Mouse (Mus musculus) liver (tissue): Measurements from ENCODE around the gene Abl2.
"Not testable (repeated sequence)": the region's sequence is repeated elsewhere in the genome, so short reads cannot be mapped to it uniquely, and the experiment has no call there.

ENCODE experiments used
- DNase-seq: peaks from one replicate; pipeline ENCODE4 v3.0.0-alpha.2; 2020; ENCODE audit warnings: mixed read lengths

The Abl2 gene

GRCm38 (mm10) chr1:156558024-156558930 is at the start of gene Abl2:
Gene Abl2, plus strand, starts transcription at chr1:156558786.
- peak; percentile 94 for DNase-seq

- no peak for DNase-seq
Measured at GRCm38 (mm10) chr1:156520136-156520780, 38.3 kb upstream of the Abl2 start.

DNA sequence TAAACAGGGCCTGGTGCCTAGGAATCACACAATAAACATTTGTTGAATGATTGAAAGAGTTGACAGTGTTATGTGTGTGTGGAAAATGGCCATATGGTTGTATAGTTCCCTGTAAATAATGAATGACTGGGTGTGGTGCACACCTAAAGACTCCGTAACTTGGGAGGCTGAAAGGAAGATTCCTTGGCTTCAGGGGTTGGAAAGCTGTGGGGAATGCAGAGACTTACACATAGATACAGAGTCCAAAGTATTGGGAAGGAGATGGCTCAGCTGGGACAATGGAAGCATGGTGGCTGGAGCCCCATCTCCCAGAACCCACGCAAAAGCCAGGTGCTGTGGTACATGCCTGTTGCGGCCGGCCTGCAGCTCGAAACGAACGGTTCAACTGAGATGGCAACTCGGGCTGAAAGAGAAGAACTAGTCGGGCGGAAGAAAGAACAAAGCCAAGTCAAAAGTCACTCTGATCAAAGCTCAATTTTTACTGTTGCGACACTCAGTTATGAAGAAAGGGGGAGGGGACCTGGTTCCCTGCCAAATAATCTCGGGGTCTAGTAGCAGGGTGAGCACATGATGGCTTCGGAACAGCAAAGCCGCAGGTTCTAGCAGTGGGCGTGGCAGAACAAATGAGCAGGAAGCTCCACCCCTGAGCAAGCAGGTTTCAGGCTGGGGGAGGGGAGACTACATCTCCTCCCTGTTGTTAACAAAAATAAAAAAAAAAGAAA is 36.6 kb upstream of the Abl2 start:
- peak; percentile 16 for DNase-seq

GRCm38 (mm10) chr1:156523842-156524241 is 34.7 kb upstream of the Abl2 start, which contains the start of gene Gm10031:
Gene Gm10031, plus strand, starts transcription at chr1:156524012.
- not testable (repeated sequence) for DNase-seq

DNA sequence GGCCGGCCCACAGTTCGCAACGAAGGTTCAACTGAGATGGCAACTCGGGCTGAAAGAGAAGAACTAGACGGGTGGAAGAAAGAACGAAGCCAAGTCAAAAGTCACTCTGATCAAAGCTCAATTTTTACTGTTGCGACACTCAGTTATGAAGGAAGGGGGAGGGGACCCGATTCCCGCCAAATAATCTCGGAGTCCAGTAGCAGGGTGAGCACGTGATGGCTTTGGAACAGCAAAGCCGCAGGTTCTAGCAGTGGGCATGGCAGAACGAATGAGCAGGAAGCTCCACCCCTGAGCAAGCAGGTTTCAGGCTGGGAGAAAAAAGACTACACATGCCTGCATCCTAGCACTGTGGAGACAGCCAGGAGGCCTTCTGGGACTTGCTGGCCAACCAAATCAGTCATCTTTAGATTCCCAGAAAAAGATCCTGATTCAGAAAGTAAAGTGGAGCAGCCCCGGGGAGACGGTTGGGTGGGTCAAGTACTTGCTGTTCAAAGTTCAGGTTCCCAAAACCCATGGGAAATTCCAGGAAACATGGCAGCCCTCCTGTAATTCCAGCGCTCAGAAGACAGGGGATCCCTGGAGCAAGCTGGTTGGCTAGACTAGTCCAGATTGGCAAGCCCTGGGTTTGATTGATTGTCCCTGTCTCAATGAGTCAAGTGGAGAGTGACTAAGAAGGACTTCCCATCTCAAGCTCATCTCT is 26.0 kb upstream of the Abl2 start:
- not testable (repeated sequence) for DNase-seq

GRCm38 (mm10) chr1:156533483-156533882 is 25.1 kb upstream of the Abl2 start:
- DNase-seq, result no peak

GRCm38 (mm10) chr1:156533911-156534310 is 24.7 kb upstream of the Abl2 start:
- DNase-seq, result no peak

- DNase-seq, result no peak
Measured at GRCm38 (mm10) chr1:156537031-156537430, 21.6 kb upstream of the Abl2 start.

DNA sequence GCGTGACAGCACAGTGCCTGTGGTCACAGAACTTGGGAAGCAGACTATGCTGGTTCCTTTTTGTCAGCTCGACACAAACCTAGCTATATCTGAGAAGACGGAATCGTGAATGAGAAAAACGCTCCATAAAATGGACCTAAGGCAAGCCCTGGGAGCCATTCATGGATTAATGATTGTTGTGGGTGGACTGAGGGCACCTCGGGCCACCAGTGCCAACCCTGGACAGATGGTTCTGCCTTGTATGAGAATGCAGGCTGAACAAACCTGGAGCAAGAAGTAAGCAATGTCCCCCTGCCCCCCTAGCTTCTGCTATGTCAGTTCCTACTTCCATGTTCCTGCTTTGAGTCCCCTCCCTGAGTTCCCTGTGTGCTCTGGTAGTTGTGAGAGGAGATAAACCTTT is 20.9 kb upstream of the Abl2 start:
- DNase-seq, result no peak

DNA sequence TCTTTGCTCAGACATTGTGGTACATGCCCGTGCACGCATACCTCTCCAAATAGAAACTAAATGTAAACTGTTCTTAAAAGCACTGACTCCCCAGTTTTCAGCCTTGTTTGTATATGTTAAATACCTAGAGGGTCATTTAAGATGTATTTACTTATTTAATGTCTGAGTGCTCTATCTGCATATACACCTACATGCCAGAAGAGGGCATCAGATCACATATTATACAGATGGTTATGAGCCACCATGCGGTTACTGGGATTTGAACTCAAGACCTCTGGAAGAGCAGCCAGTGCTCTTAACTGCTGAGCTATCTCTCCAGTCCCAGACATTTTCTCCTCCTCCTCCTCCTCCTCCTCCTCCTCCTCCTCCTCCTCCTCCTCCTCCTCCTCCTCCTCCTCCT is 20.2 kb upstream of the Abl2 start:
- no peak for DNase-seq

- DNase-seq, result no peak
Measured at GRCm38 (mm10) chr1:156539787-156540560, 18.6 kb upstream of the Abl2 start.

GRCm38 (mm10) chr1:156543999-156544398 is 14.6 kb upstream of the Abl2 start:
- no peak for DNase-seq

- peak; percentile 66 for DNase-seq
Measured at GRCm38 (mm10) chr1:156558950-156559640, 509 bp downstream of the Abl2 start.

DNA sequence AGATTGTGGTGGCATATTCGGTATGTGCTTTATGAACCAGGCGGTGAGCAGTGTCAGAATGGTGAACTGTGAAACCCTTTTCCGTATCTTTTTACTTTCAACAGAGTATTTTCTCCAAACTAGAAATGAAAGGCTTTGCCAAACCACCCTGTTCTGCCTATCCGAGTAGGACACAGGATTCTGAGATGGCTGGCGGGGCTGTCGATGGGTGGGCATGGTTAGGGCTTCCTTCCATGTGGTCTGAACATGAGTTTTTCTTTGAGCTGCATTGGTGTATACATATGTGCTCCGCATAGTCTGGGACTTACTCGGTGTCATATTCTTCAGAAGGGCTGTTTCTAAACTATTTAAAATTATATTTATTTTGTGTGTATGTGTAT is 1.0 kb downstream of the Abl2 start:
- DNase-seq, result peak; percentile 9

- DNase-seq, result no peak
Measured at GRCm38 (mm10) chr1:156560500-156560899, 1.9 kb downstream of the Abl2 start.

DNA sequence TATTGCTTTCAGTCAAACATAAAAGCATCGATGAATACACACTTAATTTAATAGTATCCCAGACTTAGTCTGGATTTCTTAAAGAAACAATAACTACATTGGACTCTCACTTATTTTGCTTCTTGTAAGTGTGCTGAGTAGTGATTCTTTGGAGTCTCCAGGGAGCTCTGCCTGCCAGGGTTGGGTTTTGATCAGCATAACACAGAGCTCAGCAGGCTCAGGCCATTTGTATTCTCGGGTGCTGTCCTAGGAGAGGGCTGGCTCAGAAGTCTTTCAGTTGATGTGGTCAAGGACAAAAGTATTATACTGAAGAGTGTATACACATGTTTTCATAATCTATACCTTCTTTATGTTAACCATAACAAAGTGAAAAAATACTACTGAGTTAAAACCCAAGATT is 6.7 kb downstream of the Abl2 start:
- DNase-seq, result no peak

DNA sequence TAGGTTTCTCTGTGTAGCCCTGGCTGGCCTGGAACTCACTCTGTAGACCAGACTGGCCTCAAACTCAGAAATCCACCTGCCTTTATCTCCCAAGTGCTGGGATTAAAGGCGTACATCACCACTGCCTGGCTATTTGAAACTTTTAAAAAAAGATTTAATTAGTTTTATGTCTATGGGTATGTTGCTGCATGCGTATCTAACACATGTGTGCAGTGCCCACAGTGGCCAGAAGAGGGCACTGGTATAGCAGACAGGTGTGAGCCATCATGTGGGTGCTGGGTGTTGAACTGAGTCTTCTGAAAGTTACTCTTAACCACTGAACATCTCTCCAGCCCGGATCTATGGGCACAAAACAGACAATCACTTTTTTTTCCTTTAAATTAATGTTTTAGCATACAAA is 7.5 kb downstream of the Abl2 start:
- DNase-seq, result peak; percentile 51

DNA sequence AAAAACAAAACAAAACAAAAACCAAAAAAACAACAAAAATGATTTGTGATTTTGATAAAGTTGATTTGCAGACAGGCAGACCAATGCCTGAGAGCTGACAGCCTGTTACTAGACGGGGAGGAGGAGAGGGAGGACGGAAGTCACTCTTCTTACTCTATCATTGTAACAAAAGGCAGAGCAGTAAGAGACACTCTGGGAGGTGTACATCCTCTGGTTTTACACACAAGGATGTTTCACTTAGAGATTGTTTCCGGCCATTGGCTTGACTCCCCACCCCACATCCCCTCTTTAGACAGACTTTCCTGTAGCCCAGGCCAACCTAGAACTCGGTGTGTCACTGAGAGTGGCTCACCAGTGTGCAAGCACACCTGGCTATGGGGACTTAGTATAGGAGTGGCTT is 11.0 kb downstream of the Abl2 start:
- no peak for DNase-seq

GRCm38 (mm10) chr1:156572952-156573351 is 14.4 kb downstream of the Abl2 start:
- no peak for DNase-seq

- no peak for DNase-seq
Measured at GRCm38 (mm10) chr1:156581149-156581548, 22.6 kb downstream of the Abl2 start.

DNA sequence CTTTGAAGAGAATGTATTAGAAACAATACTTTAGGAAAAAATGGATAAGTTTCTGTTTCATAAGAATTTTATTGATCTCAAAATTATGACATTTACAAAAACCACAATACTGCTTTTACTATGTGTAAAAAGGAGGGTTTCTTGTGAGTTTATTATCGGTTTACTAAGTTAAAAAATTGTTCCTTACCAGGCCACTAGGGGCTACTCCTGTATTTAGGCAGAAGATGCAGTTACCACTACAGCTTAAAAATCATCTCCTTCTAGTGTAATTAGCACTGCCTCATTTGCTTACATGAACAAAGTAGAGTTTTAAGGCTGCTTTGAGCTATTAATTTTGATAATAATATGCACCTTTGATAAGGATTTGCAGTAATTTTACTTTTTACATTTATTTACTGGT is 25.6 kb downstream of the Abl2 start:
- DNase-seq, result no peak
